Mouse (Mus musculus) embryonic facial prominence, embryonic 14.5 days (tissue): ENCODE results near the gene Cpz. TPM values are rescaled to one million over a fixed set of nuclear protein-coding genes. Genes with fewer than 3 reads are reported as not detected.

Source experiments
- ATAC-seq: fragments of 200-750 bp; cut with Nextera tagmentation; 2 replicates; pipeline ENCODE4 v1.8.0; 2017; ENCODE audit warnings: low read depth, moderate number of reproducible peaks, moderate TSS enrichment
- DNase-seq: peaks from one replicate; pipeline ENCODE4 v3.0.0-alpha.2; 2015; ENCODE audit warnings: low spot score
- H3K27ac ChIP-seq: fragments of 300-500 bp; sonication (generic); replicated peaks from 2 replicates; pipeline ENCODE4 v1.5.1; 2014; ENCODE audit warnings: low read depth, mild to moderate bottlenecking, low read length, moderate library complexity
- H3K27me3 ChIP-seq: fragments of 300-500 bp; sonication (generic); replicated peaks from 2 replicates; pipeline ENCODE4 v1.6.1; 2014; ENCODE audit warnings: low read length; ENCODE audit not compliant: control insufficient read depth, insufficient read depth
- H3K36me3 ChIP-seq: fragments of 300-500 bp; sonication (generic); 2 replicates; pipeline ENCODE4 v1.6.1; 2014; ENCODE audit warnings: low read length, mixed read lengths; ENCODE audit not compliant: control insufficient read depth, insufficient read depth
- H3K4me1 ChIP-seq: fragments of 300-500 bp; sonication (generic); 2 replicates; pipeline ENCODE4 v1.6.1; 2014; ENCODE audit warnings: antibody characterized with exemption, low read length; ENCODE audit not compliant: control insufficient read depth, insufficient read depth
- H3K4me2 ChIP-seq: fragments of 300-500 bp; sonication (generic); 2 replicates; pipeline ENCODE4 v1.6.1; 2014; ENCODE audit warnings: low read depth, mild to moderate bottlenecking, low read length, moderate library complexity, mixed read lengths
- H3K4me3 ChIP-seq: fragments of 300-500 bp; sonication (generic); 2 replicates; pipeline ENCODE4 v1.5.1; 2014; ENCODE audit warnings: low read depth, mild to moderate bottlenecking, low read length
- H3K9ac ChIP-seq: fragments of 300-500 bp; sonication (generic); 2 replicates; pipeline ENCODE4 v1.6.1; 2014; ENCODE audit warnings: low read depth, mild to moderate bottlenecking, low read length, moderate library complexity, mixed read lengths
- H3K9me3 ChIP-seq: fragments of 300-500 bp; sonication (generic); 2 replicates; pipeline ENCODE4 v1.6.1; 2016; ENCODE audit warnings: low read length; ENCODE audit not compliant: control insufficient read depth
- WGBS: fragments of 180-500 bp; shearing (Covaris S2); extraction: QIAGEN DNeasy Blood & Tissue Kit; methylation state at CpG from one replicate; pipeline ENCODE4 v1.1.7; 2014; 5-methylcytosine and 5-hydroxymethylcytosine counted together
- polyA plus RNA-seq: library from polyadenylated mRNA; unstranded; fragments of >200 nt; fragmentation: Nextera tagmentation; extraction: Ambion mirVana; gene quantifications from 2 replicates; pipeline ENCODE4 v1.2.1, GENCODE M21; 2014

The Cpz gene
- polyA plus RNA-seq, 1 experiment from 2014 or later: 20.4 TPM

DNA sequence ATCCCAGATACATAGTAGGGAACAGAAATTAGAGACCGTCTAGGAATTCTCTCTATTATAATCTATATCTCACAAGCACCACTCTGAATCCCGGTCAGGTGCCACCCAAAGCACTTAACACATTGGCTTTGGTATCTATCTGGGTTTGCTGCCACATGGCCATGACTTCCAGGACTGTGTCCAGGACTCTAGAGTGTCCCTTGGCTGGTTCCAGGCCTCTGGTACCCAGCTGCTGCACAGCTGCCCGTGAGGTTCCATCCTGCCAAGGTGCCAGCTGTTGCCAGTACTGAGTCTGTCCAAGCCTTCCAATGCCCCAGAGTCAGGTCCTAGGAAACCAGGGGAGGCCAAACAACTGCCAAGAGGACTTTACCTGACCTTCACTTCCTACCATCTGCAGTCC, 12.5 kb upstream of the Cpz start:
- WGBS: 82% methylated on average over 3 of the region's 3 CpGs
- H3K27me3 ChIP-seq: no peaks in the 10 kb centered on the region
- H3K9ac ChIP-seq: no peak overlapping the region
- no peak for ATAC-seq
- DNase-seq: no peak
- peaks cover 10% of the 10 kb centered on the region; the same call in 1 of the 2 replicates for H3K4me1 ChIP-seq
- H3K4me2 ChIP-seq: no peak overlapping the region
- no peaks in the 10 kb centered on the region for H3K9me3 ChIP-seq
- H3K36me3 ChIP-seq: no peaks in the 10 kb centered on the region
- H3K4me3 ChIP-seq: no peak overlapping the region
- H3K27ac ChIP-seq: no peak overlapping the region

DNA sequence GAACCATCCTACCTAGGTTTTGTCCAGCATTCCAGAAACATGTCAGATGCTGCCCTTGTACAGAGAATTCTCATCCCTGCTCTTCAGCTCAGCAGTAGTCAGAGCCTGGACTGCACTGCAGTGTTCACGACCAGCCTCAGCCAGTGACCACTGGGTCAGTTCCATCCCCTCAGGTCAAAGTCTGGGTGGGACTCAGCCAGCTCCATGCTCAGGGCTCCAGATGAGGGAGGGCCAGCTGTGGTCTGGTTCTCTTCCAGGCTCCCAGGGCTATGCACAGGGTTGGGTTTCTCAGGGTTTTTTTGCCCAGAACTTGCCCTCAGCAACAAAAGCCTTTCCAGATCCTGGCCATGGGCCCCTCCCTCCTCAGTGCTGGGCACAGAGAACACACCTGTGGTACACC, 12.0 kb upstream of the Cpz start:
- no peak for DNase-seq
- Histone ChIP-seq H3K36me3 (no peaks in the 10 kb centered on the region), H3K4me2 (no peak overlapping the region)

GRCm38 (mm10) chr5:35536271-35536670, 10.8 kb upstream of the Cpz start:
- Histone ChIP-seq H3K27ac (no peak overlapping the region), H3K4me1 (peaks cover 10% of the 10 kb centered on the region; the same call in 1 of the 2 replicates), H3K27me3 (no peaks in the 10 kb centered on the region), H3K9me3 (no peaks in the 10 kb centered on the region), H3K36me3 (no peaks in the 10 kb centered on the region), H3K4me2 (no peak overlapping the region), H3K4me3 (no peak overlapping the region), H3K9ac (no peak overlapping the region)
- ATAC-seq: no peak
- no peak for DNase-seq
- 78% methylated on average over 3 of the region's 3 CpGs for WGBS

More for the DNA sequence above, 12.0 kb upstream of the Cpz start:
- WGBS: 78% methylated on average over 1 of the region's 1 CpGs
- H3K9me3 ChIP-seq: no peaks in the 10 kb centered on the region
- ATAC-seq: no peak
- H3K27ac ChIP-seq: no peak overlapping the region
- H3K9ac ChIP-seq: no peak overlapping the region
- H3K27me3 ChIP-seq: no peaks in the 10 kb centered on the region
- H3K4me3 ChIP-seq: no peak overlapping the region
- H3K4me1 ChIP-seq: peaks cover 10% of the 10 kb centered on the region; the same call in 1 of the 2 replicates

DNA sequence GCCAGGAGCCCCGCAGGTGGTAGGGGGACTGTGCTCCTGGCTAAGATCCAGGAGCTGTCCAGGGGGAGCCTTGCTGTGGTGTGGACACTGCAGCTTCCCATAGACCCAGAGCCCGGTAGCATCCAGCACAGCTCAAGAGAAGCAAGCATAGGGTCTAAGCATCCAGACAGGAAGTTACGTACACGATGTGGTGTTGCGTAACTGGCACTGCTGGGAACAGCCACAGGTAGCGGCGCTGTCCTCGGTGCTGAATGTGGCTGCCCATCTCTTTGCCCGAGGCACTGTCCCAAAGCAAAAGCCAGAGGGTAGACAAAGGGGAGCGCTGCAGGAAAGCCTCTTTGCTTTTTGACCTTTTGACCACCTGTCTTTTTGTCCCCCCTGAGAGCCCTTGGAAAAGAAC, 6.1 kb upstream of the Cpz start:
- Histone ChIP-seq H3K9ac (no peak overlapping the region), H3K36me3 (no peaks in the 10 kb centered on the region), H3K4me1 (no peaks in the 10 kb centered on the region), H3K27ac (no peak overlapping the region), H3K9me3 (no peaks in the 10 kb centered on the region), H3K4me2 (no peak overlapping the region), H3K27me3 (no peaks in the 10 kb centered on the region), H3K4me3 (no peak overlapping the region)
- ATAC-seq (no peak), DNase-seq (peak; percentile 53)
- WGBS: 22% methylated on average over 10 of the region's 10 CpGs

- Histone ChIP-seq H3K27me3 (no peaks in the 10 kb centered on the region), H3K27ac (no peak overlapping the region), H3K4me2 (no peak overlapping the region), H3K9ac (no peak overlapping the region), H3K36me3 (no peaks in the 10 kb centered on the region), H3K4me1 (peaks cover 7% of the 10 kb centered on the region), H3K4me3 (no peak overlapping the region), H3K9me3 (no peaks in the 10 kb centered on the region)
- ATAC-seq: no peak
- 10% methylated on average over 4 of the region's 4 CpGs for WGBS
- peak; percentile 58 for DNase-seq
Observed at GRCm38 (mm10) chr5:35530442-35530841, 4.9 kb upstream of the Cpz start.

DNA sequence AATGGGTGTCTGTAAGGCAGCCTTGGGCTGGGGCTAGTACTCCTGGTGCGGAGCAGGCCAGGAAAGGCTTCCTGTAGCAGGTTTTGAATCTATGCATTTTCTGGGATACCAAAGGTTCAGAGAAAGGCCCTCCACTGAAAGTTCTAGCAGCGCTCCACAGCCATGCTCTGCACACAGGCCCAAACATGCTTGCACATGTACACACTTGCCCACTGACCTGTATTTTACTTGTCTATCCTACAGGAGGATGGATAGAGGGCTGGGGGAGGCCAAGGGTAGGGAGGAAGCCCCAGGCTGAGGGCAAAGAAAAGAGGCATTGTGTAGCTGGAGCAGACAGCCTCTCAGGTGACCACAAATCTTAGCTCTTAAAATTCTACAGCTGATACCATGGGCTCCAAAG, 1.1 kb downstream of the Cpz start:
- 52% methylated on average over 2 of the region's 2 CpGs for WGBS
- H3K4me2 ChIP-seq: peak overlapping the region; percentile 60
- peak overlapping the region; percentile 50; the same call in 1 of the 2 replicates for H3K9ac ChIP-seq
- no peaks in the 10 kb centered on the region for H3K36me3 ChIP-seq
- H3K9me3 ChIP-seq: no peaks in the 10 kb centered on the region
- peaks cover 13% of the 10 kb centered on the region for H3K4me1 ChIP-seq
- H3K27me3 ChIP-seq: no peaks in the 10 kb centered on the region; the same call in 1 of the 2 replicates
- H3K4me3 ChIP-seq: no peak overlapping the region
- DNase-seq (no peak), ATAC-seq (no peak)
- H3K27ac ChIP-seq: no peak overlapping the region

GRCm38 (mm10) chr5:35523735-35524134, 1.8 kb downstream of the Cpz start:
- H3K4me2 ChIP-seq: no peak overlapping the region; the same call in 1 of the 2 replicates
- no peaks in the 10 kb centered on the region; the same call in 1 of the 2 replicates for H3K27me3 ChIP-seq
- H3K9ac ChIP-seq: no peak overlapping the region
- 2% methylated on average over 5 of the region's 5 CpGs for WGBS
- DNase-seq: peak; percentile 68
- no peak overlapping the region for H3K27ac ChIP-seq
- no peak for ATAC-seq
- peaks cover 13% of the 10 kb centered on the region for H3K4me1 ChIP-seq
- no peaks in the 10 kb centered on the region for H3K9me3 ChIP-seq
- no peaks in the 10 kb centered on the region for H3K36me3 ChIP-seq
- no peak overlapping the region for H3K4me3 ChIP-seq

GRCm38 (mm10) chr5:35516781-35517180, 8.7 kb downstream of the Cpz start:
- Histone ChIP-seq H3K27me3 (no peaks in the 10 kb centered on the region), H3K4me3 (no peak overlapping the region), H3K9ac (no peak overlapping the region), H3K9me3 (no peaks in the 10 kb centered on the region), H3K27ac (no peak overlapping the region), H3K4me2 (no peak overlapping the region), H3K4me1 (no peaks in the 10 kb centered on the region), H3K36me3 (no peaks in the 10 kb centered on the region)
- 80% methylated on average over 11 of the region's 11 CpGs for WGBS
- no peak for DNase-seq
- ATAC-seq: no peak

- H3K9me3 ChIP-seq: no peaks in the 10 kb centered on the region
- H3K27ac ChIP-seq: no peak overlapping the region
- H3K4me1 ChIP-seq: no peaks in the 10 kb centered on the region
- H3K36me3 ChIP-seq: no peaks in the 10 kb centered on the region
- no peaks in the 10 kb centered on the region for H3K27me3 ChIP-seq
- no peak overlapping the region for H3K4me3 ChIP-seq
- ATAC-seq: no peak
- no peak overlapping the region for H3K4me2 ChIP-seq
- no peak overlapping the region for H3K9ac ChIP-seq
- peak; percentile 70 for DNase-seq
- WGBS: 16% methylated on average over 5 of the region's 5 CpGs
Observed at GRCm38 (mm10) chr5:35510589-35510988, 14.9 kb downstream of the Cpz start.
